Mouse (Mus musculus) megakaryocyte, embryonic 14.5 days (primary cell): ENCODE data around the gene Lrch1.

ENCODE experiments used
- FLI1 ChIP-seq: IDR thresholded peaks from 2 replicates; pipeline ENCODE4 v1.6.1; 2012; ENCODE audit warnings: low read length, inconsistent platforms, mixed read lengths
- GATA1 ChIP-seq: IDR thresholded peaks from 3 replicates; pipeline ENCODE4 v1.6.1; 2012; ENCODE audit warnings: mixed read lengths, low read length, inconsistent platforms, borderline replicate concordance

GRCm38 (mm10) chr14:74732079-74732783 lies 215.4 kb downstream of the Lrch1 start, which contains the start of gene Esd:
- TF ChIP-seq GATA1 (no peak), FLI1 (no peak)
